Mouse (Mus musculus) frontal cortex, postnatal 36 days (tissue): ENCODE results near the gene Il2ra.
"Not testable (repeated sequence)": the region's sequence is repeated elsewhere in the genome, so short reads cannot be mapped to it uniquely, and the experiment has no call there.

Source experiments
- DNase-seq, 2 experiments: peaks; one replicate each; pipeline ENCODE4 v3.0.0; 2022; ENCODE audit warnings: low spot score in 2 of 2

Il2ra gene

DNA sequence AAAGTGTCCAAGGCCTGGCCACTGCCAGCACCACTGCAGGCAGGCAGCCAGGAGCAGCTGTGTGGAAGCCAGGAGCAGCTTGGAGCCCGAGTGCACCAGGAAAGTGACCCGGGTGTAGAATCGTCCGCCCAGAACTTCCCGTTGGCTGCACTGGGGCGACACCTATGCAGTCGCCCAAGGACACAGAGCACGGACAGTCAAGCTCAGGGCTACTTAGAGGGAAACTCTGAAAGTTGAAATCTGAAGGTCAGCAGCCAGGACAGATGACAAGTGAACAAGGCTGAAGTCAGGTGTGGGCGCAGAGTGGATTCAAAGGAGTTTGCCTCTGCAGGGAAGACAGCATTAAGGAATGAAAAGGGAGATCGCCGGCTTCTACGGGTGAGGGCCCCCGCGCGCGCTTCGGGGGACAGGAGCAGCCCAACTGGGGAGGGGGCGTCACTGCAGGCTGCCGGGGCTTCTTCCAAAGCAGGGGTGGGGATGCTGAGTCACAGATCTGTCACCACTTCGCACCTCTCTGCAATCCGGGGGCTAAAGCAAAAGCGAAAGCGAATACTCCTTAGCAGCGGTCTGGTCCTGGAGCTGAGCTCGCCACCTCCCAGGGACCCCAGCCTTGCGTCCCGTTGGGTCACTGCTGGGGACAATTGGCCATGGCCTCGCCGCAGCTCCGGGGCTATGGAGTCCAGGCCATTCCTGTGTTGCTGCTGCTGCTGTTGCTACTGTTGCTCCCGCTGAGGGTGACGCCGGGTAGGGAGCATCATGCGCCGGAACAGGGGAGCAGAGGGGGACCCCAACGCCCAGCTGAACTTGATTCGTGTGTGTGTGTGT is 62.8 kb downstream of the Il2ra start, which contains the start of gene Il15ra:
TSS of gene Il15ra (plus strand) at position 90 of the 825 bp plus-strand sequence.
- peak; percentile 62 to 70 for DNase-seq

DNA sequence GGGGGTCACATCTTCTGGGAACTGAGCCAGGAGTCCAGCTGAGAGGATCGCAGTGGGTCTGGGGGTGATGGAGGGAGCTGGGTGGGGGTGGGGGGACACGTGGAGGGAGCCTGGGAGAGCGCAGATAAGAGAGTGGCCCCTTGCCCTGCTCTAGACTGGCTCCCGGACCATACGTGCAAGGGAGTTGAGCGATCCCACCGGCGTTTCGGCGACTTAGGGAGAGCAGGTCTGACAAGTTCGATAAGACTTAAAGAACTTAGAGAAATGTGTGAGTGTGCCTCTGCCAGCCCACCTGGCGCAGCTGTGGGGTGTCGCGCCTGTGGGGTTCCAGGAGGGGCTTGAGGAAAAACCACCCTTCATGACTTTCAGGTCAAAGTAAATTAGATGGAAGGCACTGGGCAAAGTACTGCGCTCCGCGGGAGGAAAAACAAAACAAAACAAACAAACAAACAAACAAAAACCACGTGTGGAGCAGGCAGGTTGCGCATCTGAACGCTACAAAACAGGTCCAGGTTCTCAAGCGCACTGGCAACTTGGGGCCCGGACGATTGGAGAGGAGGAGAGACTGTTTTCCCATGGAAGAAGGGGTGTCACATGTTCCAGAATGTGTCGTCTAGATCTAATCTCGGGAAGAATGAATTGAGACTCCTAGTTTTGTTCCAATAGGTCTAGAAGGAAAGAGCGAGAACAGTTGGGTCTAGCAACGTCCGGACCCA is 63.6 kb downstream of the Il2ra start:
- no peak for DNase-seq

DNA sequence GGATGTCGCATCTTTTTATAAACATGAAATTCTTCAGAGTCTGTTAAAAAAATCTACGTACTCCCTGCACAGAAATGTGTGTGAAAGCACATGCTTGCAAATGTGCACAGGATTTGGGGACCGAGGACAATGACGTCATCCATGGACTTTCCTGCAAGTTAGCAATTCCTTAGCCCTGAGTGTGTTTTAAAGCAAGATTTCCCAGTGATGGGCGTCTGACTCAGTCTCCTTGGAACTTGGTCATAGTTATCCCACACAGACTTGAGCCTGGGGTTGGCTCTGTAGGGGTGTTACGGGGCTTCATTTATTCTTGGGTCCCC is 64.1 kb downstream of the Il2ra start:
- peak; percentile 19 to 31 for DNase-seq

DNA sequence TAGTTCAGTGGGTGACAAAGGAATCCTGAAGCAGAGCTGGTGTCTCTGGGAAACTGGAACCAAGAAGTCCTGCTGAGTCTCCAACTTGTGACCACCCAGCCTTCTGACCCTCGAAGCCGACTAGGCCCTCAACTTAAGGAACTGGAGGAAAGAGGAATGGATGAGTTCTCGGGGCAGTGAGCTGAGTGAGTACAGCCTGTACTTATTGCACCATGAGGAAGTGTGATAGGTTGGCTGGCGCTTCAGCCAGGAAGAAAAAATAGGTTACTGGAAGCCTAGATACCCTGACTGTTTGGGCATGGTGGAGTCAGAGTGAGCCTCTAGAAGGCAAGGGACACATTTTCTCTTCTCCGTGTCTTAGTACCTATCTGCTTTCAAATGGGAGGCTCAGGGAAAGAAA is 65.9 kb downstream of the Il2ra start:
- DNase-seq = no peak

DNA sequence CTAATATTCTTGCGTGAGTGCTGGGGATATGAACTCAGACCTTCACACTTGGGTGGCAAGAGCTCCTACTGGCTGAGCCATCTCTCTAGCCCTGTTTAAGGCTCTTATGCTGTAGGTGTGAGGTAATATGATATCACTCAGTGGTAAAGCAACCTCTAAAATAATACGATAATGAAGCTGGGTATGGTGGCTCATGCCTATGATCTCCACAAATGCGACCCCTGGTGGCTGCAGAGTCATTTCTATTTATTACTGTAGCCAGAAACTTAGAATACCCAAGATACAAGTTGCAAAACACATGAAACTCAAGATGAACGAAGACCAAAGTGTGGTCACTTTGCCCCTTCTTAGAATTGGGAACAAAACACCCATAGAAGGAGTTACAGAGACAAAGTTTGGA is 67.5 kb downstream of the Il2ra start:
- DNase-seq = not testable (repeated sequence)

DNA sequence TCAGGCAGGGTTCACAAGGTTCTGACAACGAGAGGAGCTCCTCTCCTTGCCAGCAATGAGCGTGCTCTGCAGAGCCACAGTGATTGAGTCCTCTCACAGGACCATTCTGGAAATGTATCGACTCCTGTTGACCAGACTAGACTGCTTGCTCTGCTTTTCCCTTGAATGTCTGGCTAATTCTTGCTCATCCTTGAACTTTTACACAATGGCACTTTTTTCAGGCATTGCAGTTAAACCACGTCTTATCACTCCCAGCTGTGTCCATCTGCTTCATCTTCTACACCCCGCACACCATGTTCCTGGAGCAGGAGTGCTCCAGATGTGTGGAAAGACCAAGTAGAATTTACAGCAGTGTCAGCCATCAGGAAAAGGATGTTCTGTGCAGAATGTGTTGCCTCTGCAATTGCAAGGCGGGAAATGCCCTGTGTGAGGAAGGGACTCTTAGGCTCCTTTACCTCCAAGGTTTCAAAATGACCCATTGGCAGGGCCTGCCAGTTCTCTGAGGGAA is 69.9 kb downstream of the Il2ra start:
- DNase-seq = no peak

DNA sequence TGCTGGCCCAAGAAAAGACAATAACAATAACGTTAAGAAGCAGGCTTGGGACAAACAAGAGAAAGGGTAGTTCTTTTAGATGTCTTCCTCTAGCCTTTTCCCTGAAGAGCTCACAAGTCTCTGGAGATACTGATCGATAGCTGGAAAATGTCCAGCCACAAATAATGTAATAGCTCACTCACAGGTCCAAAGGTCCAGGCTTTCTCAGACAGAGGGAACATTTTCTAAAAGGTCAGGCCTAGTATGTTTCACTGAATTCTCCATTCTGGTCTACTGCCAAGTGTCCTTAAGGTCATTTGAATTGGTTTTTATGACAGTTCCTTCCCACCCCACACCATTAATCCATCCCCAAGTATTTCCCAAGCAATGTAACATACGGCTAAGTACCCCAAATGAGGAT is 70.4 kb downstream of the Il2ra start:
- no peak for DNase-seq

DNA sequence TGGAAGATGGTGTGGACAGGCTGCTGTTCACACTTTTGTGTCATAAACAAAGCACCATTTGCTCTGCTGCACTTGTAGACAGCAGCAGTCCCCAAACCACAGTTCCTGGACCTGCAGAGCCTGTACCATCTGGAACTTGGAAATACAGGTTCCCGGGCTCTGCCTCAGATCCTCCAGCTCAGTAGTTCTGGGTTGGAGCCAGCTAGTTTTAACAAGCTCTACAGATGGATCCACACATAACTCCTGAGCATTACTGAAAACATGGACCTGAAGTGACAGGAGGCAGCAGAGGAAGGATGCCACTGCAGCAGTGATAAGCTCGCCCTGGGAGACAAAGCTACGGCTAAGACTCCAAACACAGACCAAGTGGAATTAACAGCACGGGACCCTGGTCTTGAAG is 71.9 kb downstream of the Il2ra start:
- DNase-seq = peak in 1 of 2 experiments; percentile 42

DNA sequence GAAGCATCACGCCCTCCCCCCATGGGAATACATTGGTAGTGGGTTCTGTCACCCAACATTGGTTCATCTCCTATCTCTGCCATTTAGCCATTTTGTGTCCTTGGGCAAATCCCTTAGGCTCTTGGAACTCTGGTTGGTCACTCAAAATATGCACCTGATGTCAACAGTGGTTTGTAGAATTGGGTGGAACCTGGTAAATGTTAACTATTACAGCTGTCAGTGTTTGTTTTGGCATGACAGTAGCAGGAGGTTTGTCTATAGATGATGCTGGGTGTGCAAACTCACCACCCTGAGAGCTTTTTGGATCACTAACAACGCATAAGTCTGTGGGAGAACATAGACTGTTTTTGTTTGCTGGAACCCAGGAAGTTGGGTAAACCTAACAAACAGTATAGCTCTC is 76.0 kb downstream of the Il2ra start:
- no peak for DNase-seq

DNA sequence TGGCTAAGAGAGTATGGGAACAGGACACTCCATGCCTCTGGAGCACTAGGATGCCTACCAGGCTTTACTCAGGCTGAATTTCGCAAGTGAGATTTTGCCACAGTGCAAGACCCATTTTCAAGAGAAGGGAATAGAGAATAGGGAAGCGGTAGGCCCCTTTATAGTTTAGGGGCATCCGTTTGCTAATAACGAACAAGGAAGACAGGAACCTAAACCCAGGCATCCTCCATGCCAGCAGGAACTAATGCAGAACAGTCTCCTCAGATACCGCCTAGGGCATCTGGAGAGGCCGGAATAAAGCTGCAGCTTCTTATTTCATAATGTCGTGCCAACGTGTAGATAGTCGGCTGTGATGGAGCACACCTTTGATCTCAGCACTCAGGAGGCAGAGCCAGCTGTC is 80.0 kb downstream of the Il2ra start:
- no peak for DNase-seq

DNA sequence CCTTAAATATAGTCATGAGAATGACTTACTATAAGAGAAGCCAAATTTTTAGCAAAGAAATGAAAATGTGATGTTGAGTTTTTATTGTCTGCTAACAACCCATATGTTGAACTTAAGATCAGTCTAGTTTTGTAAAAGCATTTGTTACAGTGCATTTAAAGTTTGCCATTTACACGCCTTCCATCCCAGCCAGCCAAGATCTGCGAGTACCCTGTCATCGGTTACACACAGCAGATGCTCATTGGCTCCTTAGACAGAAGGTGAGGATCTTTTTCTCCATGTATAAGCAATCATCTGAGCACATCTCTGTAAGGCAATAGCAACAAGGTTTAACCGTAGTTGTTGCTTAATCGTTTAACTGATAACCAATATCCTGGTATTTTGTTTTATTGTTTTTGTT is 85.0 kb downstream of the Il2ra start:
- DNase-seq = peak in 1 of 2 experiments; percentile 24

DNA sequence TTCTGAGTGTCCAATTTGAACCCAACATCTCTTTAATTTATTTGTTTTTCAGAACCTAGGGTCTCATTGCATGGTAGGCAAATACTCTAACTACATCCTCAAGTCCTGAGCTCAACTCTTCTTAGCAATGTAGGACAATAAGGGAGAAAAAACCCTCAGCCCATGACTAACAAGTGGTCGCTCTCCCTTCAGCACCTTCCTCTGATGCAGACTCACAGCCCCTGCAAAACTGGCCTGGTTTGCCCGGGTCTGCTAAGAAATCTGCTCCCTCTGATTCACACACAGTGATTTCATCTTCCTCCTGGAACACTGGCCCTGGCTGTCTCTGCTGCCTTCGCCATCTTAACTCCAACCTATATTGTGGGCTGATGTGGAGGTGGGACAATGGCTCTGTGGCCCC is 86.5 kb downstream of the Il2ra start:
- DNase-seq = no peak

DNA sequence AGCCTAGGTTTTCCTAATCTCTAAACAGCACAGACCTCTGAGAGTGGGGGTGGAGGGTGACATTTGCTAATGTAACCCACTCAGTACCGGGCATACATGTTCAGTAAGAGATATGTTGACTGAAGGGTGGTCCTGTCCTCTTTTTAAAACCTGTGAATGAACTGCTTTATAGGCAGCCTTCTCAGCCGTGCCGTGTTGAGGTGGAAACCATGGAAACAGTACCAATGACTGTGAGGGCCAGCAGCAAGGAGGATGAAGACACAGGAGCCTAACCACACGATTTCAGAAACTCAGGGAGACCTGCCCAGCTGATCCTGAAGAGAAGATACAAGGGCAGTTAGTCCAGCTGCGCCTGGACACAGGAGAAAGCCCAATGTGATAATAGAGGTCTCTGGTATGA is 90.4 kb downstream of the Il2ra start:
- no peak for DNase-seq

DNA sequence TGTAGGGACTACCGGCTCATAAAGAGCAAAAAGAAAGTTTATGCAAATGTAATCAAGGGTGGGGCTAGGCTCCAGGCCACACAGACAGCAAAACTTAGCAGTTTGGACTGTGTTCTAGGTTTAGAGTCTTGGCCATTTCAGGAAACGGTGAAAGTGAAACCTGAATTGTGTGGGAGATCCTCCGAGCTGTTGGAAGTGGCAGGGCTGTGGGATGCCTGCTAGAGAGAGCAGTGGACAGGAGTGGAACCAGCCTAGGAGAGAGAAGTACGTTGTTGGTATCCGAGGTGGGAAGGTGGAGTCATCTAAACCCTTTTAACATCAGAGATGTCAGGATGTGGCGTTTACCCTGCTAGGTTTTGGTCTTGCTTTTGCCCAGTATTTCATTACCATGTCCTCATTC is 93.2 kb downstream of the Il2ra start:
- no peak for DNase-seq

DNA sequence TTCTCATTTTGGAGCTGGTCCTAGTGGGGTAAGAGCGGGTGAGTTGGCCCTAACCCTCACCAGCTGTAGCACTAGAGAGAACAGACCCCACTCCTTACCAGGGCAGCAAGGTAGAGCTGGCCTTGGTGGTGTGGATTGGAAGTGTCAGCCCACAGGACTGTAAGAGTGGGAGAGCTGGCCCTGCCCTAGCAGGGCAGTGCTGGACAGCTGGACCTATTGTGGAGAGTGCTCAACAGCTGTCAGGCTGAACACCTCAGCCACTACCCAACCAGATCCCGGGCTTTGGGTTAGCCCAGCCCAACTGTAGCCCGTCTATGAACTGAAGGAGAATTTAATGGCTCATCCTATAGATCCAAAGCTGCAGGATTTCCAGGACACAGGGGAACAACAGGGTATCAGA is 96.2 kb downstream of the Il2ra start:
- DNase-seq = no peak

DNA sequence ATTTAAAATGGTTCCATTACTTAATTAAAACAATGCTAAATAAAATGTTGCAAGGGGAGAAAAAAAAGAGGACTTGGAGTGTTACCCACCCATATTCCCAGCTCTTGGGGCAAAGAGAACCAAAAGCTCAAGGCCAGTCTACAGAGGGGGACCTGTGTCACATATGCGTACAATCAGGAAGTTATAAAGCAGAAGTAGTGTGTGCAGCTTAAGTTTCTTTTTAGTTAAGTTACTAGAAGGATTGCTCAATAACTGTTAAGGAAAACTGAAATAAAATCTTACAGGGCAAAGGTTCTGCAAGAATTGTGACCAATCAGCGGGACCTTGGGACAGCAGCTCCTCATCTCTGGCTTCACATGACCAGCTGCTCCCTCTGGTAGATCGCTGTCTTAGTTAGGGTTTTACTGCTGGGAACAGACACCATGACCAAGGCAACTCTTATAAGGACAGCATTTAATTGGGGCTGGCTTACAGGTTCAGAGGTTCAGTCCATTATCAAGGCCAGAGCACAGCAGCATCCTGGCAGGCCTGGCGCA is 97.0 kb downstream of the Il2ra start:
- no peak for DNase-seq
